Mouse (Mus musculus) limb, embryonic 14.5 days (tissue): ENCODE measurements around the gene Fcho1. TPM values are rescaled to one million over a fixed set of nuclear protein-coding genes. Genes with fewer than 3 reads are reported as not detected.

Source experiments
- ATAC-seq: fragments of 200-750 bp; cut with Nextera tagmentation; 2 replicates; pipeline ENCODE4 v1.8.0; 2017; ENCODE audit warnings: low read depth, moderate number of reproducible peaks, moderate TSS enrichment; ENCODE audit not compliant: low FRiP score
- DNase-seq: peaks from one replicate; pipeline ENCODE4 v3.0.0-alpha.2; 2015; ENCODE audit warnings: low spot score
- H3K27ac ChIP-seq: fragments of 300-500 bp; sonication (generic); replicated peaks from 2 replicates; pipeline ENCODE4 v1.5.1; 2014; ENCODE audit warnings: low read depth, mild to moderate bottlenecking, low read length, moderate library complexity, mixed read lengths
- H3K27me3 ChIP-seq: fragments of 300-500 bp; sonication (generic); 2 replicates; pipeline ENCODE4 v1.6.1; 2014; ENCODE audit warnings: low read length, mixed read lengths; ENCODE audit not compliant: control insufficient read depth, insufficient read depth
- H3K36me3 ChIP-seq: fragments of 300-500 bp; sonication (generic); 2 replicates; pipeline ENCODE4 v1.6.1; 2014; ENCODE audit warnings: mild to moderate bottlenecking, low read length, moderate library complexity, mixed read lengths; ENCODE audit not compliant: control insufficient read depth, insufficient read depth
- H3K4me1 ChIP-seq: fragments of 300-500 bp; sonication (generic); 2 replicates; pipeline ENCODE4 v1.6.1; 2014; ENCODE audit warnings: antibody characterized with exemption, low read length, mixed read lengths; ENCODE audit not compliant: control insufficient read depth, insufficient read depth
- H3K4me2 ChIP-seq: fragments of 300-500 bp; sonication (generic); replicated peaks from 2 replicates; pipeline ENCODE4 v1.6.1; 2014; ENCODE audit warnings: low read depth, mild to moderate bottlenecking, low read length, moderate library complexity; ENCODE audit not compliant: severe bottlenecking
- H3K4me3 ChIP-seq: fragments of 300-500 bp; sonication (generic); replicated peaks from 2 replicates; pipeline ENCODE4 v1.5.1; 2014; ENCODE audit warnings: low read length
- H3K9ac ChIP-seq: fragments of 300-500 bp; sonication (generic); 2 replicates; pipeline ENCODE4 v1.6.1; 2014; ENCODE audit warnings: mild to moderate bottlenecking, low read depth, low read length, moderate library complexity; ENCODE audit not compliant: severe bottlenecking
- H3K9me3 ChIP-seq: fragments of 300-500 bp; sonication (generic); 2 replicates; pipeline ENCODE4 v1.6.1; 2016; ENCODE audit warnings: low read length; ENCODE audit not compliant: control insufficient read depth
- POLR2A ChIP-seq: fragments of 200-500 bp; IDR thresholded peaks from 2 replicates; pipeline ENCODE4 v1.8.0; 2012; ENCODE audit warnings: inconsistent platforms, mild to moderate bottlenecking, moderate library complexity, borderline replicate concordance; ENCODE audit not compliant: insufficient read depth, insufficient read length; ENCODE audit errors: extremely low read depth
- WGBS: fragments of 180-500 bp; shearing (Covaris S2); extraction: QIAGEN DNeasy Blood & Tissue Kit; methylation state at CpG from one replicate; pipeline ENCODE4 v1.1.7; 2014; 5-methylcytosine and 5-hydroxymethylcytosine counted together
- polyA plus RNA-seq, 2 experiments: library from polyadenylated mRNA; depleted of rRNA in 1 of 2; stranded (reverse) in 1 of 2; unstranded in 1 of 2; fragments of >200 nt; fragmentation: Nextera tagmentation in 1 of 2; extraction: Ambion mirVana in 1 of 2; gene quantifications; 2 replicates each; pipeline versions ENCODE4 v1.2.1 to v1.2.3; 2012 to 2014

Gene Fcho1
- polyA plus RNA-seq, 2 experiments, result 3.3 to 10.4 TPM

DNA sequence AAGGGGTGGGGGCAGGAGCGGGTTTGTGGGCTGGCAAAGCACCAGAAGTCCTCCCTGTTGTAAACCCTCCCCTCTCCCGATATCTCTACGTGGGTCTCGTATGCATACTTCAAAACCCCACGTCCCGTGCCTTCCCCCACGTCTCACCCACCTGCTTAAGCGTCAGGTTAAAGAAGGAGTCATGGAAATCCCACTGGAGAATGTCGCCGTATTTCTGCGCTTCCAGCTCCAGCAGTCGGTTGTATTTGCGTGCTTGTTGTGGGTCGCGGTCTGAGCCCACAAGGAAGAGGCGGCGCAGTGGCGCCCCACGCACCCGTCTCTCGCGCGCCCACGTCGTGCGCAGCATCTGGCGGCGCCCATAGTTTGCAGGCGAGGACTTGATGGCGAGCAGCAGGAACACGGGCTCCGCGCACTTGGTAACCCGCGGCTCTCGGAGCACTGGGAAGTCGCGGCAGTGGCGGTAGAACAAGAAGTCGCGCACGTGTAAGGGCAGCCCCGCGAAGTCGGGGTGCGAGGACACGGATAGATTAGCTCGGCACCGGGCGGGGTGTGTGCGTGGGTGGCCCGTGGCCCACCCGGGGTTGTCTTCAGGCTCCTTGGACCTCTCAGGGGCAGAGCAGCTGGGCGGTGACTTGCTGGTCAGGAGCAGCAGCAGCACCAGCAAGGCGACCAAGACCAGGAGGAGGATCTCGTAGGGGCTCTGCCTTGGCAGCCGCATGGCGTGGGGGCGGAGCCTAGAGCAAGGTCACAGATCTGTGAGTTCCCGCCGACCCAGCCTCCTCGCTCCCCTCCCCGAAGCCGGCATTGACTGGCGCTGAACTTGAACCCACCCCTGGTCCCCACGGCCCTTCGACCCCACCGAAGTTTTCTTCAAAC lies 32.1 kb downstream of the Fcho1 start:
- no peak for DNase-seq
- Histone ChIP-seq H3K4me1 (peaks cover 4% of the 10 kb centered on the region; the same call in 1 of the 2 replicates), H3K36me3 (no peaks in the 10 kb centered on the region), H3K9me3 (no peaks in the 10 kb centered on the region), H3K27me3 (peaks cover 76% of the 10 kb centered on the region), H3K4me3 (peak overlapping the region; percentile 18), H3K27ac (no peak overlapping the region), H3K9ac (no peak overlapping the region), H3K4me2 (peak overlapping the region; percentile 32)
- no peak for ATAC-seq
- WGBS, result 11% methylated on average over 66 of the region's 68 CpGs
- no peak for TF ChIP-seq POLR2A

DNA sequence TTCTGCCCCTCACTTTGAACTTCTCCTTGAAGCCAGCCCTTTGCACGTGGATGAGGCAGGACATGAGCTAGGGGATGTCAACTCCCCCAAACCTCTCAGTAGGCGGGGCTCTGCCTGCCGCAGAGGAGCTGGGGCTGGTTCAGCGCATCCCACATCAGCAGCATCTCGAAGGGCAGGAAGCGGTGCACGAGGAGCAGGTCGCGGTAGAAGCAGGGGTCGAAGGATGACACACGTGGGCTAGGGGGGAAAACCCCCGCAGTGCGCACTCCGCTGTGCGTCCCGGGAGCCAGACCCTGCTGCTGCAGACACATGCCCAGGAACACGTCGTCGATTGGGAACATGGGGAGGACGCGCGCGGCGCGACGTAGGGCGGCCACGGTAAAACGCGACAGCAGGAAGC lies 33.0 kb downstream of the Fcho1 start:
- no peak for TF ChIP-seq POLR2A
- Histone ChIP-seq H3K4me3 (no peak overlapping the region), H3K36me3 (no peaks in the 10 kb centered on the region), H3K4me2 (no peak overlapping the region), H3K9ac (no peak overlapping the region), H3K4me1 (peaks cover 4% of the 10 kb centered on the region; the same call in 1 of the 2 replicates), H3K9me3 (no peaks in the 10 kb centered on the region), H3K27me3 (peaks cover 85% of the 10 kb centered on the region), H3K27ac (no peak overlapping the region)
- ATAC-seq (no peak), DNase-seq (no peak)
- 6% methylated on average over 30 of the region's 30 CpGs for WGBS

DNA sequence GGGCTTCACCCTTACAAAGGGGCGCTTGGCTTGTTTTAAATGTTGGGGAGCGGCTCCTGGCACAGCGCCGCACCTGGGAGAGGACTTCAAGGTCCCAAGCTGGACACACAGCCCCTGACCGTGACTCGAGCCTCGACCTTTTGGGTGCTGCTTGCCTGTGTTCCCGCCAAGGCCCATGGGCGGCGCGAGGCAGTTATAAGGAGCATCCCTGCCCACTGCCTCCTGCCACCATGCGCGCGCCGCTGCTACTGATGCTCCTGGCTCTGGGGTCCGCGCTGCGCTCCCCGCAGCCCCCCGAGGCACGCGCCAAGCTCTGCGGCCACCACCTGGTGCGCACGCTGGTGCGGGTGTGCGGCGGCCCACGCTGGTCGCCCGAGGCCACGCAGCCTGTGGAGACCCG lies 36.5 kb downstream of the Fcho1 start, which contains the start of gene Insl3:
Gene Insl3 (plus strand): TSS at position 187 of the 400 bp plus-strand sequence.
- H3K9me3 ChIP-seq, result no peaks in the 10 kb centered on the region
- H3K27me3 ChIP-seq, result peaks cover 99% of the 10 kb centered on the region
- H3K4me1 ChIP-seq, result peaks cover 9% of the 10 kb centered on the region; the same call in 1 of the 2 replicates
- DNase-seq (no peak), ATAC-seq (no peak)
- H3K9ac ChIP-seq, result no peak within 1 kb of the TSS
- no peak within 1 kb of the TSS for H3K27ac ChIP-seq
- no peak within 1 kb of the TSS for H3K4me2 ChIP-seq
- H3K36me3 ChIP-seq, result no peaks in the 10 kb centered on the region
- WGBS, result 5% methylated on average over 30 of the region's 33 CpGs
- no peak for TF ChIP-seq POLR2A
- H3K4me3 ChIP-seq, result no peak within 1 kb of the TSS

DNA sequence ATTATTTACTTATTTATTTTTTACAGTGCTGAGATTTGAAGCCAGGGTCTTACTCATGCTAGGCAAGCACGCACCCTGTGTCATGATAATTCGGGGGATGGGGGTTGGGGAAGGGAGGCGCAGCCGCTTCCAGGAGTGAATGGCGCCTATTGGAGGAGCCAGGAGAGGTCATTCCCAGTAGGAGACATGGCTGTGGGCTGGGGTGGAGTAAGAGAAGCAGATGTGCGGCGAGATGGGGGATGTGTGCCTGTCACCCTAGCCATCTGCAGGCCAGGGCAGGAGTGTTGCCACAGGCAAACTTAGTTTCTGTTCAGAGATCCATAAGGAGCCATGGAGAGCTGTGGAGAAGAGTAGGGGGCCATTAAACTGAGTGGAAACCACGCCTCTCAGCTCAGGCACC lies 37.9 kb downstream of the Fcho1 start:
- ATAC-seq (no peak), DNase-seq (no peak)
- Histone ChIP-seq H3K4me2 (no peak overlapping the region), H3K9me3 (no peaks in the 10 kb centered on the region), H3K27me3 (peaks cover 99% of the 10 kb centered on the region), H3K27ac (no peak overlapping the region), H3K36me3 (no peaks in the 10 kb centered on the region), H3K4me3 (no peak overlapping the region), H3K9ac (no peak overlapping the region), H3K4me1 (0 out of 2 replicates have a peak, but pooled peaks cover 4% of the 10 kb centered on the region)
- 2% methylated on average over 8 of the region's 8 CpGs for WGBS
- no peak for TF ChIP-seq POLR2A

DNA sequence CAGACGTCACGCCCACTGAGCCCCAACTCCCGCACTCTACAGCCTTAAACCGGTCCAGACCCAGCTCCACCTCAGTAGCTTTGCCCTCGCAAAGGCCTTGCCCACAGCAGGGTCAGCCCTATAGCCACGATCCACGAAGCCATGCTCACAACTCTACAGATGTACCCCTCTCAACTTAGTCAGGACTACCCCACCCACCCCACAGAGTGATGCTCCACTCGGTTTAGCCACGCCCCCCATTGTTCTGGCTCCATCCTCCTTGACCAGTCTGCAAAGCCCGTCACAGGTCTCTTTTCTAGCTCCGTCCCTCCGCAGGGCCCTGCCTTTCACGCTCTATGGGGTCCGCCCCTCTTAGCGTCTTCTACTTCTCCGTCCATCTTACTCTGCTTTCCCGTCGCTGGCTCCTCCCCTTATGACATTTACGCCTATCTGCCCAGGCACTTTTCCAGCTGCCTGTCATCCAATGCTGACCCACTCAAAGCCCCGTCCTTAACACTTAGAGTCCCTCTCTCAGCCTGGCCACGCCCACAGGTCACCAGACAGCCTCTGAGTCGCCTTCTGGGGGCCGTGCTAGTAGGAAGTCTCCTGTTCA lies 39.3 kb downstream of the Fcho1 start:
- Histone ChIP-seq H3K9ac (no peak overlapping the region), H3K27me3 (peaks cover 99% of the 10 kb centered on the region), H3K36me3 (no peaks in the 10 kb centered on the region), H3K4me3 (peak overlapping the region; percentile 25), H3K27ac (no peak overlapping the region), H3K4me1 (0 out of 2 replicates have a peak, but pooled peaks cover 4% of the 10 kb centered on the region), H3K9me3 (no peaks in the 10 kb centered on the region), H3K4me2 (peak overlapping the region; percentile 44)
- DNase-seq, result no peak
- ATAC-seq, result no peak
- TF ChIP-seq POLR2A, result no peak
- 4% methylated on average over 23 of the region's 23 CpGs for WGBS
